Mouse (Mus musculus): ENCODE data around the gene Gm5148.

The Gm5148 gene

DNA sequence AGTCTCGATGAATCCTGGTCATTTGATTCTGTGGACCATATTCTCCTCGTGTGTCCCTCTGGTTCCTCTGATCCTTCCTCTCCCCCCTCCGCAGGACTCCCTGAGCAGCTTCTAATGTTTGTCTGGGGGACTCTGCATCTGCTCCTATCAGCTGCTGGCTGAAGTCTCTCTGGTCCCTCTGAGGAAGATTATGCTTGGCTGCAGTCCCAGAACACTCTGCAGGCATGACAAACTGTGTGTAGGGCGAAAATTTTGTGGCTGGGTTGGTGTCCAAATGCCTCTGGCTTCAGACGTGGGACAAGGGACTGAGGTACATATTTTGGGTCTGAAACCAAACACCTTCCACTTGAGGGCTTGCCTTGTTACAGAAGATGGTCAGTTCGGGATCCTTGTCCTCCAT, 13.1 kb upstream of the Gm5148 start:
- DNase-seq: peak; percentile 81

DNA sequence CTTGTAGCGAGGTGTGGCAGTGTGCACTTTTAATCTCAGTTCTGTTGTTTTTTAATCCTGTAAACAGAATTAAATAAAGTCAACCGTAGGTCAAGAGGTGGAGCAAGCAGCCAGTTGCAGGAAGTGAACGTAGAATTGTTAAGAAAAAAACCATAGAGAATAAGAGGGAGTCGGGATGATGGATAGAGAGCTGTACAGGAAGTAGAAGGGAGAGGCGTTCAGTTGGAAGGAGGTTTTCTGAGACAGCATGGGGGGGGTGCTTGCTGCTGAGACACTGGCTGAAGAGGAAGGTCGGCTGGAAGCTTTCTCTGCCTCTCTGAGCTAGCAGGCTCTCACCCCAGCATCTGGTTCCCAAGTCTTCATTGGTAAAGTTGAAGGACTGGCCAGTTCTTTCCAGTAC, 10.9 kb upstream of the Gm5148 start:
- DNase-seq: no peak

GRCm38 (mm10) chr3:37729142-37729541, 4.9 kb upstream of the Gm5148 start:
- DNase-seq: peak; percentile 96

DNA sequence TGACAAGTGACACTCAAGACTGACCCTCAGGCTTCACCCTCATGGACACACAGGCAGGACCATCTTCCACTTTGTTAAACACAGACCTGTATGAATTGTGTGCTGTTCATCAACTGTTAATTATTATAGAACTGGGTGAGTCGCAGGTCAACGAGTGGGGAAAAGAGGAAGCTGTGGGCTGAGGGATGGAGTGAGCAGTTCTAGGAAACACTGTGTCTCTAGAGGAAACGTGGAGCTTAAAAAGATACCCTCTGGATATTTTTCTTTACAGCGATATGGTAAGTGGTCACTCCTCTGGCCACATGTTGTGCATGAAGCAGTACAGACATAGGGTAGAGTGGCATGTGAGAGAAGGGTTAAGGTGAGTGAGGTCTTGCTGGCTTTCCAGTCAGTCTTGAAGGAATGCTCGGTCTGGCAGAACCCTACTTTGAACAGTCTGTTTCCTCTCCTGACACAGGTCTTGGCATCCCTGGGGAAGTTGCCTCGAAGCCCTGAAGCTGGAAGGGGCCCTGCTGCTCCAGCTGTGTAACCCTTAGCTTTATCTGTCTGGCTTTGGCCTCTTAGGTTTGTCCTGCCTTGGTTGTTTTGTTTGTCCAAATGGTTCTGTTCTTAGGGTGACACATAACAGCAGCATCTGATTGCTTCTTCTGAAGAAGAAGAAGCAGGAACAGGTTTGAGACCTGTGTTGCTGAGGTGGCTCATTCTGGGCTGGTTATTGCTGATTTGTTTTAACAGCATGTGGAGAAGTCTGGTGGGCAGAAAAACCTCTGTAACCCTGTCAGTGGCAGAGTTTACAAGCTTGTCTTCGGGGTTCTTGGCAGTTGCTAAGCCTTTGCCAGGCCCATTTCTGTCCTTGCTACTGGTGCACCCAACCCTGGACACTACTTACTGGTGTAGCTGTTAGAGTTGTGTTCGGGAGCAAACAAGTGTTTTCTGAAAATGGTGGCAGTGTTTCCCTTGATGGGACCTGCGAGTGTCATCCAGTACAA, 4.1 kb upstream of the Gm5148 start:
- DNase-seq: no peak

GRCm38 (mm10) chr3:37727392-37727791, 3.1 kb upstream of the Gm5148 start:
- DNase-seq: no peak

DNA sequence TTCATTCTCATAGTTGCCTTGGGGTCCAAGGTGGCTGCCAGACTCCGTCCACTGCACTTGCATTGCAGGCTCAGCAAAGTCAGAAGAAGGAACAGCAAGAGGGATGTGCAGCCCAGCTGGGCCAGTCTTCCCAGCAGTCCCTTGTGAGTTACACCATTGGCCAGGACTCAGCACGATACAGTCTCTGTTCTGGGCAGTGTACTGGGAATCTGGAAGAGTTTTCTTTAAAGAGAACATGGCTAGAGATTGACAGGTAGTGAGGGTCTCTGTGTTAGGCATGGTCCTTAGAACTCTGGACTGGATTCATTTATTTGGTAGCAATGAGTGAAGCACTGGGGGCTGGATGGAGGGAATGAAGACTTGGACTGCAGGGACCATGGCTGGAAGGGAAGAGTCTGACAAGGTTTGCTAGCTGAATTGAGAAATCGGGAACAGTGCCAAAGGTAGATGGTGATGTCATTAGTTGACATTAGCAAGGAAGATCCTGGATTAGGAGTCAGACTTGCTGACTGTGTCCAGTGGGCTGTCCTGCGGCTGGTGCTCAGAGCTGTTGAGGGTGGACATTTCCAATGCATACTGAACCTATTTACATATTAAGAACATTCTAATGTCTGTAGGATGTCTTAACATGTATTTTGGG, 2.3 kb upstream of the Gm5148 start:
- DNase-seq: no peak

DNA sequence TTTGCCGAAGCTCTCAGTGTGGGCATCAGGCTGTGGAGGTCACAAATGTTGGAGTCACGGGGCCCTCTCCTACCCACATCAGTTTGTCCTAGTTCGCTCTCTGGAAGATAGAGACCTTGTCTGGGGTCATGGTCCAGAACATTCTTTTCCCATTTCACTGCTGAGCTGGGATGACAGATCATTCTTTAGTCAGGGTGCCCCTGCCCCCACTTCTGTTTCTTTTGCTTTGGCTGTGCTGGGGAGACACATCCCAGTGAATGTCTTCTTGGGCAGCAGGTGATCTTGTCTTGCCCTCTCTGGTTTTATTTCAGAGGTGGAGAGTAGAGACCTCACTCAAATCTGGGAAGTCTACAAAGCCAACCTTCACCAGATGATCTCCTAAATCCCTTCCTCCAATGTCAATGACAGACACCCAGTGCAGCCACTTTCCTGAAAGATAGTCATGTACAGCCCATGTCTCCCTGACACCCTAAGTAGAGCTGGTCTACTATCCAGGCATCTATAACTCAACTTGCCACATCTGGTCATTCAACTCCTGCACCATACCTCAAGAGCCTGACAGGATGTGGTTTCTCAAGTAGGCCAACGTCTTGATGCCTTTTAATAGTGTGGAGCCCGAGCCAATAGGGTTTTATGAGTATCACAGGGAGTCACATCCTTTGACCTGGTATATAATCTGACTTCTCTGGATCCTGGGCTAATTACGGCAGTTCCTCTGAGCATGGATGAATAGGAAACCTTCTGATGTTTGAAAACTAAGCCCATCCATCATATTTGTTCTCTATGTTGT, 851 bp upstream of the Gm5148 start:
- no peak for DNase-seq

DNA sequence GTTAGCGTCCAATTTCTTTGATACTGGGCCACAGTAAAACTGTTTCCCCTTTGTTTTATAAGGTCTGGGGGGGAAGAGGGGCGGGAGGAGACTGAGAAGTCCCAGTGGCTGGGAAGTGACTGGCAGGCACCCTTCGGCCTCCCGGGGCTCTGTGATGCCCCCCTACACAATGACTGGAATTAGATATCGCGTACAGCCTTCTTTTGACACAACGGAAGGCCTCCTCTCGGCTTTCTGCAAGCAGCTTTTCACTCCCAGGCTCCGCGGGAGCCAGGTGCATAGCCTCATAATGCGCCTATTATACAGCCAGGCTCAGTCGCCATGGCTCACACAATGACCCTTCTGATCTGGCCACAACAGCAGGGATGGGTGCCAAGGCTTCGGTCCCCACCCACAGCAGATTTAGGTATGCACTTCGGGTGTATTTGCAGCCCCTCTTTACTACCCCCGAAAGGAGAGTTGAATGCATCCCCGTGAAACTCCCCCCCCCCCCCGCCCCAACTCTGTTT, 574 bp downstream of the Gm5148 start:
- DNase-seq: no peak

GRCm38 (mm10) chr3:37723061-37723521, 1.2 kb downstream of the Gm5148 start:
- DNase-seq: peak; percentile 75

GRCm38 (mm10) chr3:37722487-37723060, 1.7 kb downstream of the Gm5148 start:
- no peak for DNase-seq

GRCm38 (mm10) chr3:37716992-37717391, 7.3 kb downstream of the Gm5148 start:
- no peak for DNase-seq

- no peak for DNase-seq
Measured at GRCm38 (mm10) chr3:37715734-37716133, 8.6 kb downstream of the Gm5148 start.

DNA sequence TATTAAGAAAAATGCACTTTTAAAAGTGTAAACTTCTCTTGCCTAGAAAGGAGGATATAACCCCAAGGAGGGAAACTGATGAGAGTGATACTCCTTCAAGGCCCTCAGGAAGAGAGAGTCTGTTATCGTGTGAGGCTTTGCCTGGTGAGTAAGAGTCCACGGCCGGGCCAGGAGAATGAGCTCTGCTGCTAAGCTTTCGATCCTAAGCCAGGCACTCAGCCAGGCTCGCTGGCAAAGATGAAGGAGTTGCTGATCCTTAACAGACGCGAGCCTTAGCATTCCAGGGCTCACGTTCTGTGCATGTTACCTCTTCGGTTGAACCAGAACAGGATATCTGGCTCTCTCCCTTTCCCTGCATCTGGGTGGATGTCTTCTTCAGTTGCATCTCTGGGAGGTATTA, 11.8 kb downstream of the Gm5148 start:
- peak; percentile 79 for DNase-seq

DNA sequence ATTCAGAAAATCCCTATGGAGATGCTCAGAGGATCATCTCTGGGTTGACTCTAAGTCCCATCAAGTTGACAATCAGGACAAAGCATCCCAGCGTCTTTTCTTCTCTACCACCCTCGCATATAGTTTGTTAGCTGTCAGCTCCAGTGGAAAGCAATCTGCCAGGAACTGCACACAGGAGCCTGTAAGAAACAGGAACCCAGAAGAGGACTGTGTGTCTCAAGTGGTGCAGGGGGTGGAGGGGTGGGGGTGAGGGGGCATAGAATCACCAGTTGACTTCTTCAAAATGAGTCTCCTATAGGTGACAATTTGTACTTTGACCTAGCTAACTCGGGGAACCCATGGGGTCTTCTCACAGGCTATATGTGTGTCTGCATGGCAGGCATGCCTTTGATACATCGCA, 12.7 kb downstream of the Gm5148 start:
- no peak for DNase-seq

DNA sequence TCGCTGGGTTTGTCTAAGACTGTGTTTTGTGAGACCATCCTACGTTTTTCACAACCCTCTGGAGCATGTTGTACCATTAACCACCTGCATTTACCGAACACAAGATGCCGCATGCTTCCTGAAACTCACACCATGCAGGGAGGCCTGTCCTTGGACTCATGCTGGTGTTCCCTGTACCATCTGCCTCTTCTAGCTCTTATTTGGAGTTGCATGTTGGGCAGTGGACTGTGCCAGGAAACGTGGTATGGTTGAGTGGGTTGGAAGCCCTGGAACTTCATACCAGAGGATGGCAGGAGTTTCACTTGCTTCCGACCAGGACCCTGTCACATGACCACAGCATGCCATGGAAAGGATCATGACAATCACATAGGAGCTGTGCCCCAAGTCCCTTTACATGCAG, 16.5 kb downstream of the Gm5148 start:
- no peak for DNase-seq

- peak; percentile 62 for DNase-seq
Measured at GRCm38 (mm10) chr3:37706439-37706838, 17.9 kb downstream of the Gm5148 start.

GRCm38 (mm10) chr3:37705436-37705835, 18.9 kb downstream of the Gm5148 start:
- DNase-seq: no peak

DNA sequence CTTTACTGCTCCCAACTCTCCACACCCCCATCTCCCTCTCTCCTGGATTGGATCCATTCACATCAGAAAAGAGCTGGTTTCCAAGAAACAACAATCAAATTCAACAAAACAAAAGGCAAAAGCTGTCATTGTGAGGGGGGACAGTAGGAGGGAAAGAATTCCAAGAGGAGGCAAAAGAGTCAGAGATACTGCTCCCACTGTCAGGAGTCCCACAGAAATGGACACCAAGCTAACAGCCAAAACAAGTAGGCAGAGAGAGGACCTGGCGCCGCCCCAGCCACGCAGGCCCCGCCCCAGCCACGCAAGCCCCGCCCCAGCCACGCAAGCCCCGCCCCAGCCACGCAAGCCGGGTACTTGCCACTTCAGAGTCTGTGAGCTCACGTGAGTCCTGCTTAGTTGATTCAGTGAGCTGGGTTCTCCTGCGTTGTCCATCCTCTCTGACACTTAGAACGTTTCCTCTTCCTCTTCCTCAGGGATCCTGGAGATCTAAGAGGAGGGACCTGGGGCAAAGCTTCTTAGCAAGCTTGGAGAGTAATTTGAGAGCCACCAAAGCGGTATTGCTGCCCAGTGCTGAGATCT, 19.5 kb downstream of the Gm5148 start:
- DNase-seq: peak; percentile 20

GRCm38 (mm10) chr3:37703066-37703465, 21.2 kb downstream of the Gm5148 start:
- DNase-seq: no peak

GRCm38 (mm10) chr3:37693552-37693951, 30.7 kb downstream of the Gm5148 start:
- no peak for DNase-seq

GRCm38 (mm10) chr3:37692945-37693344, 31.3 kb downstream of the Gm5148 start:
- DNase-seq: no peak
